Mouse (Mus musculus) inflammation-experienced regulatory T-cells, adult 6 months (primary cell): ENCODE results near the gene Ap3m1. TPM values are rescaled to one million over a fixed set of nuclear protein-coding genes. Genes with fewer than 3 reads are reported as not detected.

Source experiments
- ATAC-seq: one replicate; pipeline ENCODE4 v1.8.0; 2017
- polyA plus RNA-seq, 3 experiments: library from polyadenylated mRNA; unstranded; fragments of 100-300 nt; shearing (Covaris generic); gene quantifications; one replicate each; pipeline ENCODE4 v1.2.1; 2017

Gene Ap3m1
- polyA plus RNA-seq, 3 experiments from 2014 or later, result 70.6 to 107 (median 81.6) TPM

- no peak for ATAC-seq
Measured at GRCm38 (mm10) chr14:21069594-21069993, 17.3 kb upstream of the Ap3m1 start.

GRCm38 (mm10) chr14:21065490-21066162 lies 13.3 kb upstream of the Ap3m1 start:
- ATAC-seq, result no peak

- peak; percentile 71 for ATAC-seq
Measured at GRCm38 (mm10) chr14:21064321-21064720, 12.0 kb upstream of the Ap3m1 start.

- no peak for ATAC-seq
Measured at GRCm38 (mm10) chr14:21062766-21063513, 10.6 kb upstream of the Ap3m1 start.

GRCm38 (mm10) chr14:21058972-21059371 lies 6.7 kb upstream of the Ap3m1 start:
- no peak for ATAC-seq

- no peak for ATAC-seq
Measured at GRCm38 (mm10) chr14:21053586-21053985, 1.3 kb upstream of the Ap3m1 start.

GRCm38 (mm10) chr14:21053151-21053550 lies 843 bp upstream of the Ap3m1 start:
- no peak for ATAC-seq

GRCm38 (mm10) chr14:21052781-21053130 lies 448 bp upstream of the Ap3m1 start:
- peak; percentile 6 for ATAC-seq

GRCm38 (mm10) chr14:21051380-21052111 lies 762 bp downstream of the Ap3m1 start:
- peak; percentile 51 for ATAC-seq

- no peak for ATAC-seq
Measured at GRCm38 (mm10) chr14:21050734-21051133, 1.6 kb downstream of the Ap3m1 start.

- no peak for ATAC-seq
Measured at GRCm38 (mm10) chr14:21048879-21049278, 3.4 kb downstream of the Ap3m1 start.

GRCm38 (mm10) chr14:21047840-21048239 lies 4.5 kb downstream of the Ap3m1 start:
- no peak for ATAC-seq

- ATAC-seq, result no peak
Measured at GRCm38 (mm10) chr14:21039623-21040022, 12.7 kb downstream of the Ap3m1 start.

GRCm38 (mm10) chr14:21039077-21039476 lies 13.2 kb downstream of the Ap3m1 start:
- no peak for ATAC-seq

GRCm38 (mm10) chr14:21034791-21035190 lies 17.5 kb downstream of the Ap3m1 start:
- no peak for ATAC-seq

GRCm38 (mm10) chr14:21034271-21034670 lies 18.0 kb downstream of the Ap3m1 start:
- peak; percentile 27 for ATAC-seq

- peak; percentile 98 for ATAC-seq
Measured at GRCm38 (mm10) chr14:21031783-21032511, 20.4 kb downstream of the Ap3m1 start.

- ATAC-seq, result no peak
Measured at GRCm38 (mm10) chr14:21029025-21029659, 23.2 kb downstream of the Ap3m1 start.

GRCm38 (mm10) chr14:21027542-21027941 lies 24.8 kb downstream of the Ap3m1 start:
- ATAC-seq, result no peak

GRCm38 (mm10) chr14:21020435-21020834 lies 31.9 kb downstream of the Ap3m1 start:
- ATAC-seq, result no peak

GRCm38 (mm10) chr14:21018977-21019376 lies 33.3 kb downstream of the Ap3m1 start:
- peak; percentile 82 for ATAC-seq

GRCm38 (mm10) chr14:21017871-21018270 lies 34.4 kb downstream of the Ap3m1 start:
- ATAC-seq, result no peak
